ENCODE assay signal across 20 mouse cellular contexts in the genomic region with DNA sequence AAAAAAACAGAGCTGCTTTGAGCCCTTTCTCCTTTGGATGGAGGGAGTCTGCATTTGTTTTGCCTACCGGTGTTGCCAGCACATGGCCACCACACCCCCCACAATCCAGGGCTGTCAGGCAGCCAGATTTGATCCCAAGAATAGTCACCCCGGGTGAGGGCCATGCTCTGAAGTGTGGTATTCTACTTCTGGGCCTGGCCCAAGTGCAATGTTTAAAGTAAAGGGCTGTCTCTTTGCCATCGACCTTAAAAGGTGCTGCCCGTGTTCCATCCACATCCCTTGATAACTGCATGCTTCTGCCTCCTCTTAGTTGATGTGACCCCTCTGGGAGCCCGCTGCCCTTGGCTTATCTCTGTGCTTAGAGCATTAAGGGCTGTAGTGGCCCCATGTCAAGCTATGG. TPM values are rescaled to one million over a fixed set of nuclear protein-coding genes. Genes with fewer than 3 reads are reported as not detected.
DNase-seq lines count a peak whose midpoint lies in the region; ATAC-seq and TF ChIP-seq lines count a peak whose summit lies in the region.
"Had no signal": no experiment of that assay in that cellular context is flagged by ENCODE, and none has a peak within 500 bp of the region (broad histone marks: within the 10 kb centered on the region; RNA-seq: fewer than 3 reads in every experiment).

No protein-coding gene starts in this region.

- 64% methylated on average over 5 of the region's 5 CpGs for WGBS in lung, embryonic 14.5 days
- WGBS in heart, embryonic 15.5 days = 36% methylated on average over 5 of the region's 5 CpGs
- 57% methylated on average over 5 of the region's 5 CpGs for WGBS in stomach, embryonic 16.5 days
- 82% methylated on average over 5 of the region's 5 CpGs for WGBS in forebrain, postnatal 0 days

- TF ChIP-seq CTCF in lung, embryonic 14.5 days (IDR thresholded peaks at IDR 0.05; ENCODE audit: low read depth) = no peak
- no peak for TF ChIP-seq CTCF in forebrain, postnatal 0 days (IDR thresholded peaks at IDR 0.05; ENCODE audit: low read depth)

- DNase-seq in heart, adult 18-20 months = peak; percentile 52 to 57
- no peak for DNase-seq in heart, adult 8-10 months (ENCODE audit: low spot score)
- no peak for DNase-seq in lung, embryonic 14.5 days
- DNase-seq in lung, postnatal 14 days = no peak
- DNase-seq in Muller cell, postnatal 12 days (ENCODE audit: inconsistent ontology term) = no peak
- no peak for DNase-seq in forebrain, postnatal 0 days
- DNase-seq: adrenal gland, postnatal 14 days; cerebellum, adult 9-10 months; gastrocnemius, postnatal 14 days; kidney, adult 8-10 months; kidney, postnatal 10 days; liver, embryonic 13.5 days; lung, postnatal 4 days had no signal

- H3K4me1 ChIP-seq in lung, embryonic 14.5 days (ENCODE audit: insufficient read depth) = peaks cover 30% of the 10 kb centered on the region
- H3K4me1 ChIP-seq in heart, embryonic 15.5 days (replicated peaks) = peaks cover 54% of the 10 kb centered on the region
- H3K4me1 ChIP-seq in stomach, embryonic 16.5 days (ENCODE audit: control insufficient read depth, insufficient read depth, low read length) = peaks cover 33% of the 10 kb centered on the region
- H3K4me1 ChIP-seq in forebrain, postnatal 0 days (ENCODE audit: insufficient read depth) = 0 out of 2 replicates have a peak, but pooled peaks cover 3% of the 10 kb centered on the region
- H3K4me1 ChIP-seq: liver, embryonic 13.5 days had no signal

- ATAC-seq in lung, embryonic 14.5 days (ENCODE audit: insufficient read depth) = no peak
- ATAC-seq in heart, embryonic 15.5 days (replicated peaks; ENCODE audit: insufficient number of reproducible peaks, insufficient read depth, low FRiP score, low read depth) = peak; percentile 57
- no peak for ATAC-seq in stomach, embryonic 16.5 days (ENCODE audit: insufficient read depth, low FRiP score)
- no peak for ATAC-seq in forebrain, postnatal 0 days
- ATAC-seq: forebrain, embryonic 15.5 days had no signal

- H3K27ac ChIP-seq in lung, embryonic 14.5 days (ENCODE audit: low read depth) = peak overlapping the region; percentile 13; the same call in 1 of the 2 replicates
- H3K27ac ChIP-seq in heart, embryonic 15.5 days = peak overlapping the region; percentile 94
- 0 out of 2 replicates have a peak overlapping the region, but pooled peaks have one; percentile 23 for H3K27ac ChIP-seq in stomach, embryonic 16.5 days (ENCODE audit: low read length)
- H3K27ac ChIP-seq in forebrain, postnatal 0 days (ENCODE audit: low read depth, low read length) = no peak overlapping the region
- H3K27ac ChIP-seq: embryonic facial prominence, embryonic 10.5 days; forebrain, embryonic 15.5 days; hindbrain, embryonic 12.5 days; left cerebral cortex, adult 2 months; liver, embryonic 13.5 days had no signal

- H3K36me3 ChIP-seq in lung, embryonic 14.5 days (ENCODE audit: insufficient read depth) = no peaks in the 10 kb centered on the region
- H3K36me3 ChIP-seq in heart, embryonic 15.5 days = no peaks in the 10 kb centered on the region
- H3K36me3 ChIP-seq in stomach, embryonic 16.5 days (ENCODE audit: control insufficient read depth, insufficient read depth, low read length) = no peaks in the 10 kb centered on the region
- H3K36me3 ChIP-seq in forebrain, postnatal 0 days (ENCODE audit: insufficient read depth) = no peaks in the 10 kb centered on the region
- H3K36me3 ChIP-seq: embryonic facial prominence, embryonic 10.5 days; forebrain, embryonic 15.5 days; hindbrain, embryonic 12.5 days; liver, embryonic 13.5 days had no signal

- H3K4me2 ChIP-seq in lung, embryonic 14.5 days = no peak overlapping the region
- H3K4me2 ChIP-seq in heart, embryonic 15.5 days = no peak overlapping the region
- H3K4me2 ChIP-seq in stomach, embryonic 16.5 days (ENCODE audit: low read depth, low read length) = no peak overlapping the region
- no peak overlapping the region for H3K4me2 ChIP-seq in forebrain, postnatal 0 days (ENCODE audit: low read depth)
- H3K4me2 ChIP-seq: forebrain, embryonic 15.5 days; hindbrain, embryonic 12.5 days; liver, embryonic 13.5 days had no signal

- H3K9me3 ChIP-seq in lung, embryonic 14.5 days (ENCODE audit: low read depth, low read length) = no peaks in the 10 kb centered on the region
- H3K9me3 ChIP-seq in heart, embryonic 15.5 days (replicated peaks) = no peaks in the 10 kb centered on the region
- H3K9me3 ChIP-seq in stomach, embryonic 16.5 days (replicated peaks; ENCODE audit: control insufficient read depth, low read length) = no peaks in the 10 kb centered on the region
- H3K9me3 ChIP-seq in forebrain, postnatal 0 days (ENCODE audit: low read length) = no peaks in the 10 kb centered on the region
- H3K9me3 ChIP-seq: embryonic facial prominence, embryonic 10.5 days; forebrain, embryonic 15.5 days; hindbrain, embryonic 12.5 days; liver, embryonic 13.5 days had no signal

- no peak overlapping the region for H3K4me3 ChIP-seq in lung, embryonic 14.5 days (ENCODE audit: low read depth, low read length)
- H3K4me3 ChIP-seq in heart, embryonic 15.5 days = no peak overlapping the region
- no peak overlapping the region for H3K4me3 ChIP-seq in stomach, embryonic 16.5 days (replicated peaks; ENCODE audit: low read length)
- no peak overlapping the region for H3K4me3 ChIP-seq in forebrain, postnatal 0 days (ENCODE audit: low read depth, low read length)
- H3K4me3 ChIP-seq: embryonic facial prominence, embryonic 10.5 days; forebrain, embryonic 15.5 days; hindbrain, embryonic 12.5 days; left cerebral cortex, adult 2 months; liver, embryonic 13.5 days had no signal

- no peaks in the 10 kb centered on the region for H3K27me3 ChIP-seq in lung, embryonic 14.5 days (ENCODE audit: insufficient read depth, low read length)
- no peaks in the 10 kb centered on the region for H3K27me3 ChIP-seq in heart, embryonic 15.5 days
- H3K27me3 ChIP-seq in stomach, embryonic 16.5 days (ENCODE audit: control insufficient read depth, insufficient read depth, low read length) = no peaks in the 10 kb centered on the region
- H3K27me3 ChIP-seq in forebrain, postnatal 0 days (ENCODE audit: insufficient read depth, low read length) = no peaks in the 10 kb centered on the region
- H3K27me3 ChIP-seq: forebrain, embryonic 15.5 days; hindbrain, embryonic 12.5 days; liver, embryonic 13.5 days had no signal

- no peak overlapping the region for H3K9ac ChIP-seq in lung, embryonic 14.5 days
- no peak overlapping the region for H3K9ac ChIP-seq in heart, embryonic 15.5 days
- H3K9ac ChIP-seq in stomach, embryonic 16.5 days (ENCODE audit: low read length) = no peak overlapping the region
- H3K9ac ChIP-seq in forebrain, postnatal 0 days = no peak overlapping the region
- H3K9ac ChIP-seq: forebrain, embryonic 15.5 days; hindbrain, embryonic 12.5 days; liver, embryonic 13.5 days had no signal

RNA-seq across cellular contexts. Expression of a gene that starts 46.6 kb away (rescaled TPM):
- 10 to 100 TPM; 48.4 to 52.4 TPM for total RNA-seq in heart, adult 18-20 months (2021)
- total RNA-seq in heart, adult 8-10 months (2022) = 10 to 100 TPM; 51.4 to 56.2 (median 54.6) TPM
- 1.8 and 1.9 TPM in 2 replicates for polyA plus RNA-seq in lung, embryonic 14.5 days (2014; fragmentation: Nextera tagmentation; extraction: Ambion mirVana)
- 9.2 and 9.7 TPM in 2 replicates for polyA plus RNA-seq in heart, embryonic 15.5 days (2015; fragmentation: Nextera tagmentation; extraction: Ambion mirVana)
- 3.0 TPM in 2 replicates for polyA plus RNA-seq in stomach, embryonic 16.5 days (2015; fragmentation: Nextera tagmentation; extraction: Ambion mirVana)
- total RNA-seq in forebrain, postnatal 0 days (2014; rRNA removed) = 52.7 and 57.8 TPM in 2 replicates
- 5.8 and 7.0 TPM in 2 replicates for polyA plus RNA-seq in forebrain, postnatal 0 days (2015; fragmentation: Nextera tagmentation; extraction: Ambion mirVana)
- total RNA-seq: common myeloid progenitor, adult 5-6 weeks had no signal

Comparison
In these comparisons a context has a peak if more than half of its experiments do, and no peak if none do; other contexts are left out.
1. DNase-seq: peak in heart, adult 18-20 months (2 of 2); none in heart, adult 8-10 months (single experiment), lung, embryonic 14.5 days (single experiment), lung, postnatal 14 days (single experiment), Muller cell, postnatal 12 days (single experiment) and forebrain, postnatal 0 days (single experiment).